Mouse (Mus musculus): ENCODE results near the gene Hoxc9. TPM values are rescaled to one million over a fixed set of nuclear protein-coding genes. Genes with fewer than 3 reads are reported as not detected.

Hoxc9 gene
- total RNA-seq, 2 experiments from 2014 or later, result not detected

Small RNAs within 50 kb of the gene (microRNA-seq; reads per million reads assigned to microRNA genes)
- gene Mir196a-2, result not detected
- gene Mir615, result not detected

Other genes starting within 250 kb of the Hoxc9 start
- gene Hoxc13, start 55.3 kb upstream of the Hoxc9 start, total RNA-seq (2021), result not detected
- not detected for gene Hoxc12, start 39.7 kb upstream of the Hoxc9 start, total RNA-seq (2021)
- gene Hoxc11, start 22.0 kb upstream of the Hoxc9 start, total RNA-seq (2021), result not detected
- gene Hoxc10, start 9.6 kb upstream of the Hoxc9 start, total RNA-seq (2021), result not detected
- gene Hoxc5, start 9.0 kb upstream of the Hoxc9 start, total RNA-seq (2021), result not detected
- not detected for gene Hoxc8, start 14.2 kb downstream of the Hoxc9 start, total RNA-seq (2021)
- not detected for gene Hoxc6, start 21.8 kb downstream of the Hoxc9 start, total RNA-seq (2021)
- not detected for gene Hoxc4, start 42.5 kb downstream of the Hoxc9 start, total RNA-seq (2021)
- gene Smug1, start 190.7 kb downstream of the Hoxc9 start, total RNA-seq (2021), result 10 to 100 TPM; 18.3 to 20.0 TPM